Mouse (Mus musculus): ENCODE results near the gene Nanos3. TPM values are rescaled to one million over a fixed set of nuclear protein-coding genes. Genes with fewer than 3 reads are reported as not detected.

The Nanos3 gene
- total and polyA plus RNA-seq, 2 experiments: not detected

GRCm38 (mm10) chr8:84127202-84127901 lies 57.7 kb downstream of the Nanos3 start:
- no peaks in the 10 kb centered on the region for H3K79me2 ChIP-seq (ENCODE audit: control insufficient read depth, insufficient read depth, low read length)
- no peak overlapping the region for H3K4me3 ChIP-seq (ENCODE audit: insufficient read depth, low read depth, low read length)
- H3K27ac ChIP-seq (replicated peaks; ENCODE audit: insufficient read depth, low read depth, low read length): no peak overlapping the region
- no peaks in the 10 kb centered on the region for H3K4me1 ChIP-seq (ENCODE audit: control insufficient read depth, insufficient read depth, low read length)
- H3K27me3 ChIP-seq (ENCODE audit: control insufficient read depth, insufficient read depth, low read length): no peaks in the 10 kb centered on the region
- H3K36me3 ChIP-seq (ENCODE audit: control insufficient read depth, insufficient read depth, low read length): no peaks in the 10 kb centered on the region
- WGBS: 76% methylated on average over 17 of the region's 17 CpGs
- DNase-seq (ENCODE audit: extremely low read depth, low read depth, low spot score): no peak
- no peak for TF ChIP-seq POLR2A (IDR thresholded peaks at IDR 0.05; ENCODE audit: extremely low read depth, insufficient read depth, low read length)
- no peak for TF ChIP-seq CTCF (IDR thresholded peaks at IDR 0.05; ENCODE audit: low read depth, low read length)
- no peak overlapping the region for H3K9ac ChIP-seq (ENCODE audit: low read depth, low read length)

DNA sequence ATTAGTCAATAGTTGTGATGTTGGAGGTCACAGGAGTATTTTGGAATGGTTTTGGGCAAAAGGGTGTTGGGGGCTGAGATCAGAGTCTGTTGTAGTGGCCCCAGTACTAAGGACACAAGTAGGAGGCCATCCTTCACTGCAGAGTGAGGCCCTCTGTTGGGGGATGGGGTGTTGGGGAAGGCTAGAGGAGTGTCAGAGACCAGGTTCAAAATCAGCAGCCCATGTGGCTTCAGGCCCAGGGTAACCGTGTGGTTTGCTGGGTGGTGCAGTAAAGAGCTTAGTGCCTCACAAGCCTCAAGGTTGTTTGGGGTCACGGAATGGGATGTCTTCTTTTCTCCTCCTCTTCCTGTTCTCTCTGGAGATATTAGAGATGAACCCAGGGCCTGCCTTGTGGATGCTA lies 58.3 kb downstream of the Nanos3 start:
- no peak overlapping the region for H3K4me3 ChIP-seq (ENCODE audit: insufficient read depth, low read depth, low read length)
- H3K4me1 ChIP-seq (ENCODE audit: control insufficient read depth, insufficient read depth, low read length): no peaks in the 10 kb centered on the region
- no peak overlapping the region for H3K9ac ChIP-seq (ENCODE audit: low read depth, low read length)
- H3K79me2 ChIP-seq (ENCODE audit: control insufficient read depth, insufficient read depth, low read length): no peaks in the 10 kb centered on the region
- TF ChIP-seq POLR2A (IDR thresholded peaks at IDR 0.05; ENCODE audit: extremely low read depth, insufficient read depth, low read length) (no peak), CTCF (IDR thresholded peaks at IDR 0.05; ENCODE audit: low read depth, low read length) (no peak)
- H3K27ac ChIP-seq (replicated peaks; ENCODE audit: insufficient read depth, low read depth, low read length): no peak overlapping the region
- WGBS: 78% methylated on average over 2 of the region's 2 CpGs
- no peak for DNase-seq (ENCODE audit: extremely low read depth, low read depth, low spot score)
- no peaks in the 10 kb centered on the region for H3K27me3 ChIP-seq (ENCODE audit: control insufficient read depth, insufficient read depth, low read length)
- H3K36me3 ChIP-seq (ENCODE audit: control insufficient read depth, insufficient read depth, low read length): no peaks in the 10 kb centered on the region

- H3K4me3 ChIP-seq (ENCODE audit: insufficient read depth, low read depth, low read length): no peak within 1 kb of the TSS
Measured at GRCm38 (mm10) chr8:84125656-84126055, 59.4 kb downstream of the Nanos3 start, which contains the start of gene Podnl1. Gene Podnl1 (plus strand): TSS chr8:84125989.

More at GRCm38 (mm10) chr8:84125656-84126055, 59.4 kb downstream of the Nanos3 start, which contains the start of gene Podnl1:
- Histone ChIP-seq H3K79me2 (ENCODE audit: control insufficient read depth, insufficient read depth, low read length) (no peaks in the 10 kb centered on the region), H3K36me3 (ENCODE audit: control insufficient read depth, insufficient read depth, low read length) (no peaks in the 10 kb centered on the region), H3K4me1 (ENCODE audit: control insufficient read depth, insufficient read depth, low read length) (no peaks in the 10 kb centered on the region), H3K27me3 (ENCODE audit: control insufficient read depth, insufficient read depth, low read length) (no peaks in the 10 kb centered on the region), H3K9ac (ENCODE audit: low read depth, low read length) (no peak within 1 kb of the TSS), H3K27ac (replicated peaks; ENCODE audit: insufficient read depth, low read depth, low read length) (no peak within 1 kb of the TSS)
- WGBS: 83% methylated on average over 9 of the region's 9 CpGs
- no peak for DNase-seq (ENCODE audit: extremely low read depth, low read depth, low spot score)
- no peak for TF ChIP-seq CTCF (IDR thresholded peaks at IDR 0.05; ENCODE audit: low read depth, low read length)
- no peak for TF ChIP-seq POLR2A (IDR thresholded peaks at IDR 0.05; ENCODE audit: extremely low read depth, insufficient read depth, low read length)

Other genes with a start within 250 kb of the Nanos3 start
- 1.8 and 2.0 TPM in 2 replicates for gene Gm10644, start 230.0 kb downstream of the Nanos3 start, total RNA-seq (2014; rRNA removed)
- gene Gm10644, start 230.0 kb downstream of the Nanos3 start, polyA plus RNA-seq (2012; rRNA removed): 4.0 and 4.3 TPM in 2 replicates
- gene Asf1b, start 229.7 kb downstream of the Nanos3 start, total RNA-seq (2014; rRNA removed): 0.37 and 1.1 TPM in 2 replicates
- 0.86 and 1.4 TPM in 2 replicates for gene Asf1b, start 229.7 kb downstream of the Nanos3 start, polyA plus RNA-seq (2012; rRNA removed)
- gene Prkaca, start 212.2 kb downstream of the Nanos3 start, total RNA-seq (2014; rRNA removed): 23.0 and 24.9 TPM in 2 replicates
- gene Prkaca, start 212.2 kb downstream of the Nanos3 start, polyA plus RNA-seq (2012; rRNA removed): 47.8 and 56.5 TPM in 2 replicates
- gene Samd1, start 187.5 kb downstream of the Nanos3 start, total RNA-seq (2014; rRNA removed): 4.0 and 7.2 TPM in 2 replicates
- gene Samd1, start 187.5 kb downstream of the Nanos3 start, polyA plus RNA-seq (2012; rRNA removed): 11.9 and 12.2 TPM in 2 replicates
- 0.20 and 0.46 TPM in 2 replicates for gene 1700067K01Rik, start 183.7 kb downstream of the Nanos3 start, total RNA-seq (2014; rRNA removed)
- 0.11 and 0.26 TPM in 2 replicates for gene 1700067K01Rik, start 183.7 kb downstream of the Nanos3 start, polyA plus RNA-seq (2012; rRNA removed)
- gene 2210011C24Rik, start 173.0 kb downstream of the Nanos3 start, total RNA-seq (2014; rRNA removed): 0.20 and 0.28 TPM in 2 replicates
- 0.21 and 0.34 TPM in 2 replicates for gene 2210011C24Rik, start 173.0 kb downstream of the Nanos3 start, polyA plus RNA-seq (2012; rRNA removed)
- not detected in 2 replicates for gene Palm3, start 163.7 kb downstream of the Nanos3 start, total RNA-seq (2014; rRNA removed)
- gene Palm3, start 163.7 kb downstream of the Nanos3 start, polyA plus RNA-seq (2012; rRNA removed): not detected in 2 replicates
- gene Il27ra, start 142.6 kb downstream of the Nanos3 start, total RNA-seq (2014; rRNA removed): 1.4 and 1.5 TPM in 2 replicates
- gene Il27ra, start 142.6 kb downstream of the Nanos3 start, polyA plus RNA-seq (2012; rRNA removed): 1.4 and 2.1 TPM in 2 replicates
- not detected in 2 replicates for gene Rln3, start 140.2 kb downstream of the Nanos3 start, total RNA-seq (2014; rRNA removed)
- gene Rln3, start 140.2 kb downstream of the Nanos3 start, polyA plus RNA-seq (2012; rRNA removed): not detected in 2 replicates
- 0.65 and 0.74 TPM in 2 replicates for gene Gm10643, start 120.1 kb downstream of the Nanos3 start, total RNA-seq (2014; rRNA removed)
- gene Gm10643, start 120.1 kb downstream of the Nanos3 start, polyA plus RNA-seq (2012; rRNA removed): 0.10 TPM in 1 of 2 replicates, not detected in the other
- 1.8 and 2.6 TPM in 2 replicates for gene Rfx1, start 118.4 kb downstream of the Nanos3 start, total RNA-seq (2014; rRNA removed)
- 6.4 and 8.3 TPM in 2 replicates for gene Rfx1, start 118.4 kb downstream of the Nanos3 start, polyA plus RNA-seq (2012; rRNA removed)
- gene Dcaf15, start 80.4 kb downstream of the Nanos3 start, total RNA-seq (2014; rRNA removed): 1.4 and 2.2 TPM in 2 replicates
- gene Dcaf15, start 80.4 kb downstream of the Nanos3 start, polyA plus RNA-seq (2012; rRNA removed): 9.2 and 9.9 TPM in 2 replicates
- 0.13 TPM in 1 of 2 replicates, not detected in the other for gene Podnl1, start 59.2 kb downstream of the Nanos3 start, total RNA-seq (2014; rRNA removed)
- 0.51 and 0.86 TPM in 2 replicates for gene Podnl1, start 59.2 kb downstream of the Nanos3 start, polyA plus RNA-seq (2012; rRNA removed)
- 4.0 and 5.6 TPM in 2 replicates for gene Cc2d1a, start 37.3 kb downstream of the Nanos3 start, total RNA-seq (2014; rRNA removed)
- gene Cc2d1a, start 37.3 kb downstream of the Nanos3 start, polyA plus RNA-seq (2012; rRNA removed): 10.4 and 10.6 TPM in 2 replicates
- not detected in 2 replicates for gene 4930432K21Rik, start 37.2 kb downstream of the Nanos3 start, total RNA-seq (2014; rRNA removed)
- 0.07 and 0.11 TPM in 2 replicates for gene 4930432K21Rik, start 37.2 kb downstream of the Nanos3 start, polyA plus RNA-seq (2012; rRNA removed)
- 2.8 and 3.7 TPM in 2 replicates for gene Zswim4, start 51.8 kb upstream of the Nanos3 start, total RNA-seq (2014; rRNA removed)
- 6.9 and 8.4 TPM in 2 replicates for gene Zswim4, start 51.8 kb upstream of the Nanos3 start, polyA plus RNA-seq (2012; rRNA removed)
- gene D8Ertd738e, start 64.5 kb upstream of the Nanos3 start, total RNA-seq (2014; rRNA removed): 103 and 115 TPM in 2 replicates
- 99.3 and 105 TPM in 2 replicates for gene D8Ertd738e, start 64.5 kb upstream of the Nanos3 start, polyA plus RNA-seq (2012; rRNA removed)
- 17.1 and 25.8 TPM in 2 replicates for gene Mri1, start 72.1 kb upstream of the Nanos3 start, total RNA-seq (2014; rRNA removed)
- gene Mri1, start 72.1 kb upstream of the Nanos3 start, polyA plus RNA-seq (2012; rRNA removed): 43.1 and 75.7 TPM in 2 replicates
- 2.3 and 6.9 TPM in 2 replicates for gene Ccdc130, start 85.2 kb upstream of the Nanos3 start, total RNA-seq (2014; rRNA removed)
- 8.7 and 19.1 TPM in 2 replicates for gene Ccdc130, start 85.2 kb upstream of the Nanos3 start, polyA plus RNA-seq (2012; rRNA removed)
- gene Cacna1a, start 203.2 kb upstream of the Nanos3 start, total RNA-seq (2014; rRNA removed): 0.20 and 0.28 TPM in 2 replicates
- gene Cacna1a, start 203.2 kb upstream of the Nanos3 start, polyA plus RNA-seq (2012; rRNA removed): 2.1 and 3.2 TPM in 2 replicates

Measured in liver, adult 2 months (tissue).